Mouse (Mus musculus) forebrain, postnatal 0 days (tissue): ENCODE measurements around the gene D10Jhu81e. TPM values are rescaled to one million over a fixed set of nuclear protein-coding genes. Genes with fewer than 3 reads are reported as not detected.

Experiments
- ATAC-seq: fragments of 200-750 bp; cut with Nextera tagmentation; 2 replicates; pipeline ENCODE4 v1.8.0; 2017; ENCODE audit warnings: mild to moderate bottlenecking, moderate library complexity
- DNase-seq: peaks from one replicate; pipeline ENCODE4 v3.0.0-alpha.2; 2015
- H3K27ac ChIP-seq: fragments of 300-500 bp; sonication (generic); 2 replicates; pipeline ENCODE4 v1.5.1; 2014; ENCODE audit warnings: low read depth, mild to moderate bottlenecking, antibody characterized with exemption, low read length, moderate library complexity, mixed read lengths
- H3K27me3 ChIP-seq: fragments of 300-500 bp; sonication (generic); 2 replicates; pipeline ENCODE4 v1.6.1; 2014; ENCODE audit warnings: mild to moderate bottlenecking, low read length, mixed read lengths; ENCODE audit not compliant: insufficient read depth
- H3K36me3 ChIP-seq: fragments of 300-500 bp; sonication (generic); 2 replicates; pipeline ENCODE4 v1.6.1; 2014; ENCODE audit warnings: mild to moderate bottlenecking, moderate library complexity; ENCODE audit not compliant: insufficient read depth
- H3K4me1 ChIP-seq: fragments of 300-500 bp; sonication (generic); 2 replicates; pipeline ENCODE4 v1.6.1; 2014; ENCODE audit warnings: antibody characterized with exemption; ENCODE audit not compliant: insufficient read depth
- H3K4me2 ChIP-seq: fragments of 300-500 bp; sonication (generic); 2 replicates; pipeline ENCODE4 v1.6.1; 2014; ENCODE audit warnings: low read depth, mild to moderate bottlenecking, moderate library complexity
- H3K4me3 ChIP-seq: fragments of 300-500 bp; sonication (generic); 2 replicates; pipeline ENCODE4 v1.5.1; 2014; ENCODE audit warnings: low read depth, low read length, mixed read lengths
- H3K9ac ChIP-seq: fragments of 300-500 bp; sonication (generic); 2 replicates; pipeline ENCODE4 v1.6.1; 2014; ENCODE audit warnings: mild to moderate bottlenecking
- H3K9me3 ChIP-seq: fragments of 300-500 bp; sonication (generic); 2 replicates; pipeline ENCODE4 v1.6.1; 2016; ENCODE audit warnings: low read length
- CTCF ChIP-seq: sonication (generic); IDR thresholded peaks from 2 replicates; pipeline ENCODE4 v1.5.1; 2016; ENCODE audit warnings: antibody characterized with exemption, control low read depth, low read depth
- WGBS: fragments of 180-500 bp; shearing (Covaris S2); extraction: QIAGEN DNeasy Blood & Tissue Kit; methylation state at CpG from one replicate; pipeline ENCODE4 v1.1.7; 2014; 5-methylcytosine and 5-hydroxymethylcytosine counted together
- polyA plus RNA-seq: library from polyadenylated mRNA; unstranded; fragments of >200 nt; fragmentation: Nextera tagmentation; extraction: Ambion mirVana; gene quantifications from 2 replicates; pipeline ENCODE4 v1.2.1, GENCODE M21; 2015
- total RNA-seq: library from RNA; depleted of rRNA; stranded (reverse); fragments of >200 nt; gene quantifications from 2 replicates; pipeline ENCODE4 v1.2.3, GENCODE M21; 2014; rRNA removed

D10Jhu81e gene
- total and polyA plus RNA-seq, 2 experiments from 2014 or later = 24.4 to 76.7 TPM

- Histone ChIP-seq H3K9ac (no peak overlapping the region), H3K27ac (no peak overlapping the region), H3K36me3 (no peaks in the 10 kb centered on the region), H3K9me3 (no peaks in the 10 kb centered on the region), H3K4me1 (no peaks in the 10 kb centered on the region), H3K4me3 (no peak overlapping the region), H3K27me3 (no peaks in the 10 kb centered on the region), H3K4me2 (no peak overlapping the region)
- 91% methylated on average over 4 of the region's 4 CpGs for WGBS
- no peak for TF ChIP-seq CTCF
- DNase-seq (no peak), ATAC-seq (no peak)
Observed at GRCm38 (mm10) chr10:78119422-78119821, 50.2 kb downstream of the D10Jhu81e start.

GRCm38 (mm10) chr10:78115153-78115552 lies 54.4 kb downstream of the D10Jhu81e start:
- ATAC-seq = no peak
- Histone ChIP-seq H3K9me3 (no peaks in the 10 kb centered on the region), H3K4me3 (no peak overlapping the region), H3K4me1 (no peaks in the 10 kb centered on the region), H3K27me3 (no peaks in the 10 kb centered on the region), H3K9ac (no peak overlapping the region), H3K36me3 (no peaks in the 10 kb centered on the region), H3K4me2 (no peak overlapping the region), H3K27ac (no peak overlapping the region)
- WGBS = 81% methylated on average over 2 of the region's 2 CpGs
- no peak for TF ChIP-seq CTCF
- no peak for DNase-seq

GRCm38 (mm10) chr10:78114521-78115092 lies 55.0 kb downstream of the D10Jhu81e start:
- DNase-seq = no peak
- TF ChIP-seq CTCF = no peak
- Histone ChIP-seq H3K9ac (no peak overlapping the region), H3K4me3 (no peak overlapping the region), H3K4me1 (no peaks in the 10 kb centered on the region), H3K27ac (no peak overlapping the region), H3K9me3 (no peaks in the 10 kb centered on the region), H3K36me3 (no peaks in the 10 kb centered on the region), H3K4me2 (no peak overlapping the region), H3K27me3 (no peaks in the 10 kb centered on the region)
- 56% methylated on average over 4 of the region's 4 CpGs for WGBS
- no peak for ATAC-seq

Other genes with a start within 250 kb of the D10Jhu81e start
- gene Trpm2, start 199.2 kb downstream of the D10Jhu81e start, total RNA-seq = 5.5 and 8.7 TPM in 2 replicates
- 2.4 and 4.5 TPM in 2 replicates for gene Trpm2, start 199.2 kb downstream of the D10Jhu81e start, polyA plus RNA-seq
- 46.5 and 50.4 TPM in 2 replicates for gene 1810043G02Rik, start 191.3 kb downstream of the D10Jhu81e start, total RNA-seq
- 54.5 and 56.8 TPM in 2 replicates for gene 1810043G02Rik, start 191.3 kb downstream of the D10Jhu81e start, polyA plus RNA-seq
- gene Pfkl, start 159.7 kb downstream of the D10Jhu81e start, total RNA-seq = 85.6 and 112 TPM in 2 replicates
- gene Pfkl, start 159.7 kb downstream of the D10Jhu81e start, polyA plus RNA-seq = 57.3 and 72.9 TPM in 2 replicates
- not detected in 2 replicates for gene Dnmt3l, start 127.8 kb downstream of the D10Jhu81e start, total RNA-seq
- not detected in 2 replicates for gene Dnmt3l, start 127.8 kb downstream of the D10Jhu81e start, polyA plus RNA-seq
- gene Aire, start 126.2 kb downstream of the D10Jhu81e start, total RNA-seq = 0.15 TPM in 1 of 2 replicates, not detected in the other
- gene Aire, start 126.2 kb downstream of the D10Jhu81e start, polyA plus RNA-seq = 0.14 and 0.29 TPM in 2 replicates
- 1.9 and 2.0 TPM in 2 replicates for gene Icosl, start 100.5 kb downstream of the D10Jhu81e start, total RNA-seq
- gene Icosl, start 100.5 kb downstream of the D10Jhu81e start, polyA plus RNA-seq = 0.75 and 0.91 TPM in 2 replicates
- 27.2 and 30.0 TPM in 2 replicates for gene Pwp2, start 15.4 kb upstream of the D10Jhu81e start, total RNA-seq
- 15.0 and 16.4 TPM in 2 replicates for gene Pwp2, start 15.4 kb upstream of the D10Jhu81e start, polyA plus RNA-seq
- gene Trappc10, start 74.9 kb upstream of the D10Jhu81e start, total RNA-seq = 92.0 and 95.2 TPM in 2 replicates
- 28.9 and 31.6 TPM in 2 replicates for gene Trappc10, start 74.9 kb upstream of the D10Jhu81e start, polyA plus RNA-seq
- 72.9 and 94.9 TPM in 2 replicates for gene Agpat3, start 182.7 kb upstream of the D10Jhu81e start, total RNA-seq
- 72.4 and 101 TPM in 2 replicates for gene Agpat3, start 182.7 kb upstream of the D10Jhu81e start, polyA plus RNA-seq
- 256 TPM in 2 replicates for gene Rrp1, start 243.3 kb upstream of the D10Jhu81e start, total RNA-seq
- 401 and 455 TPM in 2 replicates for gene Rrp1, start 243.3 kb upstream of the D10Jhu81e start, polyA plus RNA-seq